Mouse (Mus musculus) embryonic fibroblast, embryonic 13.5 days (primary cell): ENCODE measurements around the gene Atf6b.
A peak's percentile ranks its signal among the peaks of the same experiment; 100 is the strongest.

ENCODE experiments used
- CTCF ChIP-seq: IDR thresholded peaks from 2 replicates; pipeline ENCODE4 v1.5.1; 2011; ENCODE audit warnings: mild to moderate bottlenecking, control low read depth, low read length, moderate library complexity, borderline replicate concordance; ENCODE audit not compliant: insufficient read depth
- POLR2A ChIP-seq: IDR thresholded peaks from 2 replicates; pipeline ENCODE4 v1.6.1; 2011; ENCODE audit warnings: low read depth, mild to moderate bottlenecking, control low read depth, low read length, moderate library complexity

DNA sequence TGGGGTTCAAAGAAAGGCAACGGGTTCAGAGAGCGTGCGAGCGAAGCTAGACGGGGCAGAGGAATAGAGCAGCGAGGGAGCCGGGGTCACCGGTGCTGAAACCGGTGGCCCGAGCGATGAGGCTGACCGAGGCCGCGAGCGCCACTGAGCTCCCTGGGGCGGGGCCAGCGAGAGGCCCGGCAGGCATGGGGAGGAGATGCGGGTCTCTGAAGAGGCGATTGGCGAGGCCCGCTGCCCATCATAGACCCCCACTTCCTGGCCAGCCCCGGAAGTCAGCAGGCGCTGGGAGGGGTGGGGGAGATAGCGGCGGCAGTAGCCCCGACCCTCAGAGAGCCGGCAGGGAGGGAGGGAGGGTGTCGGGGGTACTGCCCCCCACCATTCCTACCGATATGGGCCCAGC, 41.3 kb upstream of the Atf6b start:
- peak; percentile 88 for TF ChIP-seq POLR2A
- no peak for TF ChIP-seq CTCF
